Mouse (Mus musculus) forebrain, postnatal 0 days (tissue): Measurements from ENCODE around the gene Kctd20. TPM values are rescaled to one million over a fixed set of nuclear protein-coding genes. Genes with fewer than 3 reads are reported as not detected.

Experiments used
- ATAC-seq: fragments of 200-750 bp; cut with Nextera tagmentation; 2 replicates; pipeline ENCODE4 v1.8.0; 2017; ENCODE audit warnings: mild to moderate bottlenecking, moderate library complexity
- DNase-seq: peaks from one replicate; pipeline ENCODE4 v3.0.0-alpha.2; 2015
- H3K27ac ChIP-seq: fragments of 300-500 bp; sonication (generic); 2 replicates; pipeline ENCODE4 v1.5.1; 2014; ENCODE audit warnings: low read depth, mild to moderate bottlenecking, antibody characterized with exemption, low read length, moderate library complexity, mixed read lengths
- H3K27me3 ChIP-seq: fragments of 300-500 bp; sonication (generic); 2 replicates; pipeline ENCODE4 v1.6.1; 2014; ENCODE audit warnings: mild to moderate bottlenecking, low read length, mixed read lengths; ENCODE audit not compliant: insufficient read depth
- H3K36me3 ChIP-seq: fragments of 300-500 bp; sonication (generic); 2 replicates; pipeline ENCODE4 v1.6.1; 2014; ENCODE audit warnings: mild to moderate bottlenecking, moderate library complexity; ENCODE audit not compliant: insufficient read depth
- H3K4me1 ChIP-seq: fragments of 300-500 bp; sonication (generic); 2 replicates; pipeline ENCODE4 v1.6.1; 2014; ENCODE audit warnings: antibody characterized with exemption; ENCODE audit not compliant: insufficient read depth
- H3K4me2 ChIP-seq: fragments of 300-500 bp; sonication (generic); 2 replicates; pipeline ENCODE4 v1.6.1; 2014; ENCODE audit warnings: low read depth, mild to moderate bottlenecking, moderate library complexity
- H3K4me3 ChIP-seq: fragments of 300-500 bp; sonication (generic); 2 replicates; pipeline ENCODE4 v1.5.1; 2014; ENCODE audit warnings: low read depth, low read length, mixed read lengths
- H3K9ac ChIP-seq: fragments of 300-500 bp; sonication (generic); 2 replicates; pipeline ENCODE4 v1.6.1; 2014; ENCODE audit warnings: mild to moderate bottlenecking
- H3K9me3 ChIP-seq: fragments of 300-500 bp; sonication (generic); 2 replicates; pipeline ENCODE4 v1.6.1; 2016; ENCODE audit warnings: low read length
- CTCF ChIP-seq: sonication (generic); IDR thresholded peaks from 2 replicates; pipeline ENCODE4 v1.5.1; 2016; ENCODE audit warnings: antibody characterized with exemption, control low read depth, low read depth
- WGBS: fragments of 180-500 bp; shearing (Covaris S2); extraction: QIAGEN DNeasy Blood & Tissue Kit; methylation state at CpG from one replicate; pipeline ENCODE4 v1.1.7; 2014; 5-methylcytosine and 5-hydroxymethylcytosine counted together
- polyA plus RNA-seq: library from polyadenylated mRNA; unstranded; fragments of >200 nt; fragmentation: Nextera tagmentation; extraction: Ambion mirVana; gene quantifications from 2 replicates; pipeline ENCODE4 v1.2.1, GENCODE M21; 2015
- total RNA-seq: library from RNA; depleted of rRNA; stranded (reverse); fragments of >200 nt; gene quantifications from 2 replicates; pipeline ENCODE4 v1.2.3, GENCODE M21; 2014; rRNA removed

The Kctd20 gene
- total RNA-seq = 69.2 and 77.3 TPM in 2 replicates
- 63.4 and 72.9 TPM in 2 replicates for polyA plus RNA-seq

- under 1% methylated on average over 65 of the region's 80 CpGs for WGBS
- Histone ChIP-seq H3K27me3 (no peaks in the 10 kb centered on the region), H3K36me3 (no peaks in the 10 kb centered on the region), H3K4me1 (peaks cover 12% of the 10 kb centered on the region), H3K9ac (peak within 1 kb of the TSS; percentile 80), H3K9me3 (no peaks in the 10 kb centered on the region), H3K27ac (peak within 1 kb of the TSS; percentile 97), H3K4me2 (peak within 1 kb of the TSS; percentile 76), H3K4me3 (peak within 1 kb of the TSS; percentile 73)
- ATAC-seq (peak; percentile 89), DNase-seq (peak; percentile 95)
- peak; percentile 11; the same call in 1 of the 2 replicates for TF ChIP-seq CTCF
Measured at GRCm38 (mm10) chr17:28951831-28952799, at the start of gene Kctd20. TSS of gene Kctd20 (plus strand) at chr17:28951950.

GRCm38 (mm10) chr17:28904546-28905376, 47.0 kb upstream of the Kctd20 start:
- Histone ChIP-seq H3K27ac (peak overlapping the region; percentile 87), H3K9ac (no peak overlapping the region), H3K27me3 (no peaks in the 10 kb centered on the region), H3K4me3 (no peak overlapping the region), H3K4me2 (peak overlapping the region; percentile 24; the same call in 1 of the 2 replicates), H3K9me3 (no peaks in the 10 kb centered on the region), H3K4me1 (peaks cover 23% of the 10 kb centered on the region; the same call in 1 of the 2 replicates), H3K36me3 (no peaks in the 10 kb centered on the region)
- 23% methylated on average over 23 of the region's 23 CpGs for WGBS
- TF ChIP-seq CTCF = peak; percentile 75
- DNase-seq = peak; percentile 82
- peak; percentile 95 for ATAC-seq

- Histone ChIP-seq H3K9ac (no peak overlapping the region), H3K9me3 (no peaks in the 10 kb centered on the region), H3K4me2 (no peak overlapping the region), H3K36me3 (no peaks in the 10 kb centered on the region), H3K4me1 (peaks cover 23% of the 10 kb centered on the region; the same call in 1 of the 2 replicates), H3K4me3 (no peak overlapping the region), H3K27me3 (no peaks in the 10 kb centered on the region), H3K27ac (peak overlapping the region; percentile 87)
- ATAC-seq (peak; percentile 12; the same call in 1 of the 2 replicates), DNase-seq (peak; percentile 24)
- no peak for TF ChIP-seq CTCF
- WGBS = 68% methylated on average over 13 of the region's 13 CpGs
Measured at GRCm38 (mm10) chr17:28905377-28905916, 46.3 kb upstream of the Kctd20 start.

GRCm38 (mm10) chr17:28907959-28908358, 43.8 kb upstream of the Kctd20 start:
- Histone ChIP-seq H3K36me3 (no peaks in the 10 kb centered on the region), H3K4me2 (no peak overlapping the region), H3K9me3 (no peaks in the 10 kb centered on the region), H3K27ac (peak overlapping the region; percentile 62; the same call in 1 of the 2 replicates), H3K9ac (no peak overlapping the region), H3K4me1 (peaks cover 23% of the 10 kb centered on the region; the same call in 1 of the 2 replicates), H3K27me3 (no peaks in the 10 kb centered on the region), H3K4me3 (no peak overlapping the region)
- no peak for TF ChIP-seq CTCF
- DNase-seq (peak; percentile 84), ATAC-seq (peak; percentile 65)
- 32% methylated on average over 7 of the region's 7 CpGs for WGBS

- H3K27me3 ChIP-seq = no peaks in the 10 kb centered on the region
- H3K4me3 ChIP-seq = no peak overlapping the region
- no peaks in the 10 kb centered on the region for H3K36me3 ChIP-seq
- no peaks in the 10 kb centered on the region for H3K9me3 ChIP-seq
- TF ChIP-seq CTCF = peak; percentile 66
- H3K9ac ChIP-seq = no peak overlapping the region
- ATAC-seq = no peak
- peak; percentile 53 for DNase-seq
- no peak overlapping the region for H3K27ac ChIP-seq
- peaks cover 22% of the 10 kb centered on the region; the same call in 1 of the 2 replicates for H3K4me1 ChIP-seq
- 15% methylated on average over 29 of the region's 29 CpGs for WGBS
- H3K4me2 ChIP-seq = peak overlapping the region; percentile 4
Measured at GRCm38 (mm10) chr17:28909252-28909941, 42.4 kb upstream of the Kctd20 start.

GRCm38 (mm10) chr17:28910139-28910538, 41.6 kb upstream of the Kctd20 start:
- H3K27me3 ChIP-seq = no peaks in the 10 kb centered on the region
- no peak overlapping the region for H3K4me2 ChIP-seq
- no peaks in the 10 kb centered on the region for H3K36me3 ChIP-seq
- no peak overlapping the region for H3K4me3 ChIP-seq
- ATAC-seq (no peak), DNase-seq (no peak)
- H3K9me3 ChIP-seq = no peaks in the 10 kb centered on the region
- 32% methylated on average over 7 of the region's 7 CpGs for WGBS
- 0 out of 2 replicates have a peak, but pooled peaks have one; percentile 14 for TF ChIP-seq CTCF
- H3K9ac ChIP-seq = no peak overlapping the region
- H3K4me1 ChIP-seq = peaks cover 14% of the 10 kb centered on the region; the same call in 1 of the 2 replicates
- H3K27ac ChIP-seq = no peak overlapping the region
